Mouse (Mus musculus) cerebellum, adult 11 months (tissue): ENCODE measurements around the gene Cmtm5.

Experiments used
- DNase-seq: peaks from one replicate; pipeline ENCODE4 v3.0.0; 2022

Cmtm5 gene

GRCm38 (mm10) chr14:54935904-54936830 lies at the start of gene Cmtm5:
Gene Cmtm5 (plus strand): TSS chr14:54936261.
- peak; percentile 34 for DNase-seq

DNA sequence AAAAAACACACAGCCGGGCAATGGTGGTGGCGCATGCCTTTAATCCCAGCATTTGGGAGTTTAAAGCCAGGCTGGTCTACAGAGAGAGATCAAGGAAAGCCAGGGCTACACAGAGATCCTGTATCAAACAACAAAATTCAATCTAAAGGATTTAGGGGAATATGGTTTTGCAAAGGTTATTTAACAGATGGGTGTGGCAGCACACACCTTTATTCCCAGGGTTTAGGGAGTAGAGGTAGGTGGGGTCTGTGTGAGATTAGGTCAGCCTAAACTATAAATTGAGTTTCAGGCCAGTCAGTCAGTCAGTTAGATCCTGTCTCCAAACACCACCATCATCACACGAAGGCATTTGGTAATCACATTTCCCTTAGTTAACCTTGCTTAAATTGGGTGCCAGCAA lies 43.9 kb upstream of the Cmtm5 start, which contains the start of gene Pabpn1:
Gene Pabpn1 (plus strand): TSS at position 301 of the 400 bp plus-strand sequence.
- DNase-seq = no peak

- DNase-seq = peak; percentile 98
Observed at GRCm38 (mm10) chr14:54893651-54894181, 42.3 kb upstream of the Cmtm5 start.

DNA sequence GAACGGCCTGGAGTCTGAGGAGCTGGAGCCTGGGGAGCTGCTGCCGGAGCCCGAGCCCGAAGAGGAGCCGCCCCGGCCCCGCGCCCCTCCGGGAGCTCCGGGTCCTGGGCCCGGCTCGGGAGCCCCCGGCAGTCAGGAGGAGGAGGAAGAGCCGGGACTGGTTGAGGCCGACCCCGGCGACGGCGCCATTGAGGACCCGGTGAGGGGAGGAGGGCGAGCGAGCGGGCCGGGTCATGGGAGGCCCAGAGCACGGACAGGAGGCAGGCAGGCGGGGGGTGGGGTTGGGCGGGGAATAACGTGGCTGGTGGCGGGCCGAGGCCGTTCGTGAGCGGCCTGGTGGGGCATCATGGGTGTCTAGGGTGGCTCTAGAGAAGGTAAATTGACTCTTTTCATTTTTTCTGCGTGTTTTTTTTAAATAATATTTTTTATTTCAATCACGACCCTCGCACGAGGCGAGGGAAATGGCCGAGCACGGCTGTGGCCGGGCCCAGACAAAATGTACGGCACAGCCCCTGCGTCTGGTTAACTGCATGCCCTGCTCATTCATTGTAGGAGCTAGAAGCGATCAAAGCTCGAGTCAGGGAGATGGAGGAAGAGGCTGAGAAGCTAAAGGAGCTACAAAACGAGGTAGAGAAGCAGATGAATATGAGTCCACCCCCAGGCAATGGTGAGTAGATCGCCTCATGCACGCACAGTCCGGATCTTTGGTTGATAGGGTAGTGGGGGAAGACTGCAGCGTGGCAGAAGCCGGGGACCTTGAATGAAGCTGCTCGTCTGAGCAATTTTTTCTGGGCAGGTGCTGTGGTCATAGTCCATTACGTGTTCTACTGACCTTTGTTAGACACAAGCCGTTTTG lies 41.5 kb upstream of the Cmtm5 start:
- no peak for DNase-seq

GRCm38 (mm10) chr14:54897445-54897844 lies 38.6 kb upstream of the Cmtm5 start:
- DNase-seq = no peak

DNA sequence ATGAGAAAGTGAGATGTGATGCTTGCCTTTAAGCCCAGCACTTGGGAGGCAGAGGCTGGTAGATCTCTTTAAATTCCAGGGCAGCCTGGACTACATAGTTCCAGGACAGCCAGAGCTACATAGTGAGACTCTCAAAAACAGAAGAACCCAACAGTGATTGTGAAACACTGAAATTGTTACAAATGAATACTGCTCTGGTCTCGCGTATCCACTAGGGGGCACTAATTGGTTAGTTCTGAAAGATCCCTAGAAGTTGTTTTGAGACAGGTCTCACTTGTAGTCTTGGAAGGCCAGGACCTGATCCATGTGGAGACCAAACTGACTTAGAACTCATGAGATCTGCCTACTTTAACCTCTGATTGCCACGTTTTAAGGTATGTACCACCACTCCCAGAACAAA lies 35.7 kb upstream of the Cmtm5 start:
- DNase-seq = peak; percentile 52

DNA sequence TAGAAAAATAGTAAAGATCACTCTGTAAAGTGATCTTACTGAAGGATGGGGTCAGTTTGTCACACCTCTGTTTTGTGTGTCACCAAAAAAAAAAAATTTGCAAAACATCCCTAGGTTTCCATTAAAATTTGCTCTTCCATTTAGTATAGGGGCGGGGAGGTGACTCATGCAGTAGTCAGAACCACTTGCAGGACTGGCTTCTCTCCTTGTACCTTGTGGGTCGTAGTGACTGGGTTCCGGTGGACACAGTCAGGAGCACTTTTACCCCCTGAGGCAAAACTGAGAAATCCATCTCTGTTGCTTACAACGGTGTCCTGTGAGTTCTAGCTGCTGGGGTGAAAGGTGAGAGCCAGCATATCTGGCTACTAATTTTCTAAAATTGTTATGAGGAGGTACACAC lies 32.4 kb upstream of the Cmtm5 start:
- DNase-seq = no peak

GRCm38 (mm10) chr14:54908682-54909081 lies 27.4 kb upstream of the Cmtm5 start:
- no peak for DNase-seq

GRCm38 (mm10) chr14:54912109-54912850 lies 23.8 kb upstream of the Cmtm5 start:
- peak; percentile 43 for DNase-seq

- peak; percentile 77 for DNase-seq
Observed at GRCm38 (mm10) chr14:54912886-54913285, 23.2 kb upstream of the Cmtm5 start, which contains the start of gene Slc22a17. Gene Slc22a17 (minus strand): TSS chr14:54913132.

- DNase-seq = no peak
Observed at GRCm38 (mm10) chr14:54913343-54913742, 22.7 kb upstream of the Cmtm5 start.

DNA sequence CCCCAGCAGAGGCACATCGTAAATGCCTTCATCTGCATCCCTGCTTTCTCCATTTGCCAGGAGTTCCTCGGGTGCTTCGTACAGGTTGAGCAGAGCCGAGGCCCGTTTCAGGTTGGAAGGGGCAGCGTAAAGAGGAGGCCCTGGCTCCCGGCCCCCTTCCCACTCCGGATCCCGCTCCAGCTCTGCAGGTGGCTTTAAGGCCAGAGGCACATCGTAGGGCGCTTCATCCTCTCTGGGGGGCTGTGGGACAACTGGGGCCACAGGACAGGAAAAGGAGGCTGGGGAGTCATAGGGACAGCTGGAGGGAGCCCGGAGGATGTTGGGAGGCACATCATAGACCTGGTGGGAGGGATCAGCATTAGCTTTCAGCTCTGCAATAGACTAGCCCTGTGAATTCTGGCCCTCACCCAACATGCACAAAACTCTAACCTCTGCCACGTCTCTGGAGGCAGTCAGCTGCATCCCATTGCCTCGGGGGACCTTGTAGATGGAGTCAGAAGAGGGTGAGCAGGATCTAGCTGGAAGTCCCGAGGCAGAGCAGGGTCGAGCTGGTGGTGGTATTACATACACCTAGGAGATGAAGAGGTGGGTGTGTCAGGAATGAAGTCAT lies 15.9 kb upstream of the Cmtm5 start:
- DNase-seq = no peak

DNA sequence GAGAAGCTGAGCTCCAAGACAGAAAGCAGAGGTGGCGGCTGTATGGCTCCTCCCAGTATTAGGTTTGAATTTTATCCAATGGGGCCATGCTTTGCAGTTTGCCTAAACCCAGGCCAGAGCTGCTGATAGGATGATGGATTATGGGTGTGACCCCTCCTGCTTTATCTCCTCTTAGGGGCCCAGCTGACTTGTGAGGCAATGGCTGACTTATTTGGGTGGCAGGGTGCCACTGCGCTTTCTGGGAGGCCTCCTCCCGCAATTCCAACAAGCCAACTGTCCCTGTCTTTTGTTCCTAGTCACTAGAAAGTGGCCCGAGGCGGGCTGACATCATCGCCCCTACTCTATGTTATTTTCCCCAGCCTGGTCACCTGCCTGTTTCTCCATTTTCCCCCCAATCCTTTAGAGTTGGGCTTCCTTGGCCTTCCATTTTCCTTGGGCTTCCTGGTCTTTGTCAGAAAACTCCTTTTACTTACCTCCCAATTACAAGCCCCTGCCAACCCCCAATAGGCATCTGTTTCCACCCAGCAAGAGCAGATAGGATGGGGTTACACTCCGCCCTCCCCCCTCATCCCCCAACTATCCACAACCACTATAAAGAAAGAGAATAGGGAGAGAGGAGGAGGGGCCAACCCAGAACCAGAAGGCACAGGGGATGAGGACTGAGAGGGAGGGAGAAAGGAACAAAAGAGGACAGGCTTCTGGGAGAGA lies 11.3 kb upstream of the Cmtm5 start:
- no peak for DNase-seq

- peak; percentile 35 for DNase-seq
Observed at GRCm38 (mm10) chr14:54925349-54926342, 10.4 kb upstream of the Cmtm5 start, which contains the start of gene Efs. Gene Efs (minus strand): TSS chr14:54926126.

DNA sequence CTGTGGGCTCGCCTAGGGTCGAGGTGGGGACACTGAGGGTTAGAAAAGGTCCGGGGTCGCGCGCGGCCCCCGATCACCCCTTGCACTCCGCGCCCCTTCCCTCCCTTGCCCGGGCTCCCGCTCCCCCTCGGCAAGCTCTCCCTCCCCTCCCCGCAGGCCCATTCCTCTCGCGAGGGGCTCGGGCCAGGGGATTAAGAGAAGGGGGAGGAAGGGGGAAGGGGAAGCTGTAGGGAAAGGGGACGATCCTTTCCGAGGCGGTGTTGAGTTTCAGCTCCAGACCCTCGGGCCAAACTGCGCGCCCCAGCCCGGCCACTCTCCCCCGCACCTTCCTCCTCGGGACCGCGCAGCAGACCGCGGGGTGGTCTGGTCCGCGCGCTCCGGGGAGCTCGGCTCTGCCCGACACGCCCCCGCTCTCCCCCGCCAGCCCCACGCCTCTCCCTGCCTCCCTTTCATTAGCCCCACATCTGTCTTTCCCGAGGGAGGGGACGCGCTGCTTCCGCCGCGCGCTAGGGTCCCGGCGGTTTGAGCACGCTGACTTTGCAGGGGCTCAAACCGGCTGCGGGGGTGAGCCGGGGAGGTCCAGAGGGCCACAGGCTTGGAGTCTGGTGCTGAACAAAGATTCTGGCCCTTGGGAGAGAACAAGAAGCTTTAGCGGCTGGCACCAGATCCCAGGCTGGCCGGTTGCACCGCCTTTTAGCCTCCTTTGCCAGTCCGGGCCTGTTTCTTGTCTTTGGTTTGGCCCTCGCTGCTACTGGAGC lies 9.5 kb upstream of the Cmtm5 start:
- no peak for DNase-seq

DNA sequence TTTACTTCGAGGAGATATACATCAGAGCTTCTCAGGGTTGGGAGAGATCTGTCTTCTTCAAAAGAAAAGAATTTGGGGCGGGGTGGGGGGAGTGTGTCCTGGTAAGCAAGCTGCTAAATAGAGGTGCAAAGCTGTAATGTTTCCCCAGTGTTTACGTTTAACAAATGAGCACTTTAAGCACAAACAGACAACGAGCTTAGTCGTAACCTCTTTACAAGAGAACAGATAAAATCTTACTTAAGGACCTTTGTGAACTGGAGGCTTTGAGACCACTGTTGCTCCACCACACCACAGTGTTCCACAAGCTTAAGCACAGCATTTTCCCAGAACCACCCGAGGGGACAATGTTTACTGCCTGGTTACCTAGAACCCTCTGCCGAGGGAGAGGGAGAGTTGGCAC lies 8.8 kb upstream of the Cmtm5 start:
- DNase-seq = no peak

GRCm38 (mm10) chr14:54929801-54930200 lies 6.3 kb upstream of the Cmtm5 start:
- no peak for DNase-seq

DNA sequence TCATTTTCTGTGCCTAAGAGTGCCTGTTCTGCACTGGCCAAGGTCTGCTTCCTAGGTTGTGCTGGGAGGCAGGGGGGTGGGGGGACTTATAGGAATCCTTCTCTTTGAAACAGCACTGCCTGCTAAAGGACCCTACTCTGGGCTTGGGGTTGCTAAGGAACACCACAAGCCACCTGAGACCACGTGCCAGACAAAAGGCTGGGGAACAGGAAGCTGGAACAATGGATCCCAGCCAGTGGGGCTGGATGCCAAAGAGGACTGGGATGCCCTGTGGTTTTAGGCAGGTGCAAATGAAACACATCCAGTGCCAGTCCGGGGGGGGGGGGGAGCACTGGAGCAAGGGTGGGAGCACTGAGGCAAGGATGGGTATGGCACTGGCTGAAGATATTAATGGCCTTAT lies 5.6 kb upstream of the Cmtm5 start:
- DNase-seq = no peak

DNA sequence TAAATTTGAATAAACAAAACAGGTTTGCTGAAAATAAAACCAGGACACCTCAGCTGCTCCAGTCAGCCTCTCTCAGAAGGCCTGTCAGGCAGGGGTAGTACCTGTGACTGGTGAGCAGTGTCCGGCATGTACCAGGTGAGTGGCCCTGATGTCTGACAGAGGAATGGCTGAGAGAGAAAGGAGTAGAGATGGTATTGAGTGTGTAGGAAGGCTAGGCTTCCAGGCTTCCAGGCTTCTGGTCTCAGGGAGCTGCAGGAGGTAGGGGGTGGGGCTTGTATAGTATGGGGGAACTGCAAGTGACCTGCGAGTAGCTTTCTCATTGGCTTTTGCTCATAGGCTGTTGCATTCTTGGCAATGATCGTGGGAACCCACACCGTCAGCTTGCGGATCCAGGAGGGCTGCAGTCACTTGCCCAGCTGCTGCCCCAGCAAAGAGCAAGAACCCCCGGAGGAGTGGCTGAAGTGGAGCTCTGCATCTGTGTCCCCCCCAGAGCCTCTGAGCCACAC lies 3.4 kb upstream of the Cmtm5 start, which contains the start of gene Il25:
Gene Il25 (plus strand): TSS at position 51 of the 506 bp plus-strand sequence.
- no peak for DNase-seq
